Mouse (Mus musculus) mouse trophoblast stem cell (cell line): ENCODE measurements around the gene Mgat1.

Source experiments
- in situ Hi-C, 2 experiments: fragments of 300-500 bp; cut with MseI, MboI; formaldehyde crosslinking; loops; 2 replicates in 1 of 2; 3 replicates in 1 of 2; pipeline ENCODE4 v1.15.1; 2025

Gene Mgat1

GRCm38 (mm10) chr11:49240874-49241273 lies 3.1 kb upstream of the Mgat1 start:
- in situ Hi-C loops = loop anchor here in 1 of 2 experiments (5.0 kb wide), 1 partner anchor 39 kb away; the partner anchor contains the start of gene Zfp62

GRCm38 (mm10) chr11:49241471-49241870 lies 2.5 kb upstream of the Mgat1 start:
- in situ Hi-C loops = loop anchor here in 1 of 2 experiments (5.0 kb wide), 1 partner anchor 39 kb away; the partner anchor contains the start of gene Zfp62

GRCm38 (mm10) chr11:49242944-49243626 lies 906 bp upstream of the Mgat1 start:
- in situ Hi-C loops = loop anchor here in 1 of 2 experiments (5.0 kb wide), 1 partner anchor 41 kb away; the partner anchor contains the start of gene Zfp62

- in situ Hi-C loops = loop anchor here in 1 of 2 experiments (5.0 kb wide), 1 partner anchor 42 kb away; the partner anchor contains the start of gene Zfp62
Observed at GRCm38 (mm10) chr11:49244595-49244930, 572 bp downstream of the Mgat1 start.

GRCm38 (mm10) chr11:49245176-49245575 lies 1.2 kb downstream of the Mgat1 start:
- in situ Hi-C loops = no loop called here

- in situ Hi-C loops = no loop called here
Observed at GRCm38 (mm10) chr11:49245634-49246415, 1.8 kb downstream of the Mgat1 start.

GRCm38 (mm10) chr11:49246523-49246922 lies 2.5 kb downstream of the Mgat1 start:
- in situ Hi-C loops = no loop called here

- in situ Hi-C loops = no loop called here
Observed at GRCm38 (mm10) chr11:49247255-49247654, 3.3 kb downstream of the Mgat1 start.

- in situ Hi-C loops = no loop called here
Observed at GRCm38 (mm10) chr11:49248226-49248973, 4.4 kb downstream of the Mgat1 start.

GRCm38 (mm10) chr11:49248974-49249700 lies 5.1 kb downstream of the Mgat1 start:
- in situ Hi-C loops = no loop called here

GRCm38 (mm10) chr11:49249811-49250421 lies 5.9 kb downstream of the Mgat1 start:
- in situ Hi-C loops = loop anchor here in 1 of 2 experiments (10.0 kb wide), 1 partner anchor 375 kb away; the partner anchor contains the start of gene Irgm1

GRCm38 (mm10) chr11:49250422-49251379 lies 6.7 kb downstream of the Mgat1 start:
- in situ Hi-C loops = loop anchor here in 1 of 2 experiments (10.0 kb wide), 1 partner anchor 376 kb away; the partner anchor contains the start of gene Irgm1

- in situ Hi-C loops = loop anchor here in 1 of 2 experiments (10.0 kb wide), 1 partner anchor 377 kb away; the partner anchor contains the start of gene Irgm1
Observed at GRCm38 (mm10) chr11:49251380-49251761, 7.4 kb downstream of the Mgat1 start.

GRCm38 (mm10) chr11:49252048-49252447 lies 8.1 kb downstream of the Mgat1 start:
- in situ Hi-C loops = loop anchor here in 1 of 2 experiments (10.0 kb wide), 1 partner anchor 377 kb away; the partner anchor contains the start of gene Irgm1

- in situ Hi-C loops = loop anchor here in 1 of 2 experiments (10.0 kb wide), 1 partner anchor 378 kb away; the partner anchor contains the start of gene Irgm1
Observed at GRCm38 (mm10) chr11:49253035-49253434, 9.0 kb downstream of the Mgat1 start.

GRCm38 (mm10) chr11:49259296-49259695 lies 15.3 kb downstream of the Mgat1 start:
- in situ Hi-C loops = loop anchor here in 1 of 2 experiments (10.0 kb wide), 1 partner anchor 384 kb away; the partner anchor contains the start of gene Irgm1

- in situ Hi-C loops = loop anchor here (10.0 kb wide), 1 partner anchor 385 kb away; the partner anchor contains the start of gene Irgm1 (in 2 of the 2)
Observed at GRCm38 (mm10) chr11:49259829-49260228, 15.8 kb downstream of the Mgat1 start.

GRCm38 (mm10) chr11:49260598-49261312 lies 16.8 kb downstream of the Mgat1 start:
- in situ Hi-C loops = loop anchor here in 1 of 2 experiments (10.0 kb wide), 1 partner anchor 386 kb away; the partner anchor contains the start of gene Irgm1
